Mouse (Mus musculus) Patski (cell line): Measurements from ENCODE around the gene Necab2. TPM values are rescaled to one million over a fixed set of nuclear protein-coding genes. Genes with fewer than 3 reads are reported as not detected.

ENCODE experiments used
- ATAC-seq: fragments of 100-300 bp; one replicate; pipeline ENCODE4 v1.8.0; 2021
- CTCF ChIA-PET: fragments of 350-600 bp; sonication (Branson Sonifier 250); formaldehyde crosslinking; loops from one replicate; lab custom pipeline; 2022; ENCODE audit warnings: inconsistent platforms; lab: Charles Lee
- POLR2A ChIA-PET: fragments of 350-600 bp; sonication (Branson Sonifier 250); formaldehyde crosslinking; loops from one replicate; lab custom pipeline; 2022; ENCODE audit warnings: antibody characterized with exemption, inconsistent platforms; lab: Charles Lee
- DNase-seq: peaks from one replicate; pipeline ENCODE4 v3.0.0-alpha.2; 2011; ENCODE audit warnings: low read depth, low spot score
- H3K27me3 ChIP-seq: fragments of 371-371 bp; one replicate; pipeline ENCODE4 v1.5.1; 2021
- CTCF ChIP-seq: fragments of 100-300 bp; IDR thresholded peaks from one replicate; pipeline ENCODE4 v1.5.1; 2021
- in situ Hi-C: fragments of 300-500 bp; cut with MboI; formaldehyde crosslinking; loops from 3 replicates; pipeline ENCODE4 v1.11.1; 2018; ENCODE audit warnings: low pct_unique_long_range_greater_than_20kb, mixed read lengths
- polyA plus RNA-seq: library from polyadenylated mRNA; unstranded; gene quantifications from one replicate; pipeline ENCODE4 v1.2.3, GENCODE M21; 2021

Gene Necab2
- polyA plus RNA-seq, 1 experiment from 2014 or later: 0.14 TPM

- CTCF ChIA-PET: interaction anchor here (1.8 to 10.6 kb wide), 2 partner anchors 13 to 14 kb away, joined by 7 to 78 read pairs; no protein-coding TSS in a partner anchor
- in situ Hi-C loops: no loop called here
These were observed 20.3 kb upstream of the Necab2 start for GRCm38 (mm10) chr8:119426069-119426735.

GRCm38 (mm10) chr8:119427634-119428349 lies 18.7 kb upstream of the Necab2 start:
- ChIA-PET POLR2A (interaction anchor here (0.7 to 1.5 kb wide), 4 partner anchors 9 to 1815 kb away, joined by 3 to 8 read pairs (median 4); no protein-coding TSS in a partner anchor), CTCF (interaction anchor here (4.4 to 10.6 kb wide), 2 partner anchors 12 to 15 kb away, joined by 20 to 78 read pairs; no protein-coding TSS in a partner anchor)
- in situ Hi-C loops: no loop called here
- peak; percentile 40 for ATAC-seq
- TF ChIP-seq CTCF: no peak
- H3K27me3 ChIP-seq: no peaks in the 10 kb centered on the region
- DNase-seq: peak; percentile 73

More at GRCm38 (mm10) chr8:119426069-119426735, 20.3 kb upstream of the Necab2 start:
- no peak for DNase-seq
- POLR2A ChIA-PET: no interaction called here
- H3K27me3 ChIP-seq: no peaks in the 10 kb centered on the region
- TF ChIP-seq CTCF: no peak
- ATAC-seq: no peak

- POLR2A ChIA-PET: interaction anchor here (0.7 to 1.5 kb wide), 4 partner anchors 9 to 1814 kb away, joined by 3 to 8 read pairs (median 4); no protein-coding TSS in a partner anchor
- H3K27me3 ChIP-seq: no peaks in the 10 kb centered on the region
- ATAC-seq (peak; percentile 68), DNase-seq (peak; percentile 88)
- CTCF ChIA-PET: interaction anchor here (4.4 to 10.6 kb wide), 2 partner anchors 12 to 15 kb away, joined by 20 to 78 read pairs; no protein-coding TSS in a partner anchor
- in situ Hi-C loops: no loop called here
- no peak for TF ChIP-seq CTCF
These were observed 18.2 kb upstream of the Necab2 start for GRCm38 (mm10) chr8:119428350-119428740.

GRCm38 (mm10) chr8:119428766-119429327 lies 17.7 kb upstream of the Necab2 start:
- CTCF ChIA-PET: interaction anchor here (4.4 to 10.6 kb wide), 2 partner anchors 11 to 16 kb away, joined by 20 to 78 read pairs; no protein-coding TSS in a partner anchor
- ATAC-seq (peak; percentile 23), DNase-seq (no peak)
- H3K27me3 ChIP-seq: no peaks in the 10 kb centered on the region
- TF ChIP-seq CTCF: no peak
- in situ Hi-C loops: no loop called here
- POLR2A ChIA-PET: interaction anchor here (0.7 to 1.5 kb wide), 4 partner anchors 9 to 1814 kb away, joined by 3 to 5 read pairs (median 4); no protein-coding TSS in a partner anchor

- in situ Hi-C loops: no loop called here
- no peak for DNase-seq
- CTCF ChIA-PET: interaction anchor here (4.4 to 10.6 kb wide), 2 partner anchors 11 to 17 kb away, joined by 20 to 78 read pairs; no protein-coding TSS in a partner anchor
- POLR2A ChIA-PET: interaction anchor here (0.7 kb wide), 1 partner anchor 8 kb away, joined by 4 read pairs; no protein-coding TSS in a partner anchor
- peak; percentile 8 for ATAC-seq
- no peak for TF ChIP-seq CTCF
- H3K27me3 ChIP-seq: no peaks in the 10 kb centered on the region
These were observed 17.0 kb upstream of the Necab2 start for GRCm38 (mm10) chr8:119429552-119429951.

- ATAC-seq: no peak
- DNase-seq: no peak
- ChIA-PET POLR2A (no interaction called here), CTCF (interaction anchor here (4.4 to 10.6 kb wide), 2 partner anchors 10 to 17 kb away, joined by 20 to 78 read pairs; no protein-coding TSS in a partner anchor)
- no peak for TF ChIP-seq CTCF
- in situ Hi-C loops: no loop called here
- no peaks in the 10 kb centered on the region for H3K27me3 ChIP-seq
These were observed 16.3 kb upstream of the Necab2 start for GRCm38 (mm10) chr8:119430250-119430649.

GRCm38 (mm10) chr8:119430690-119431089 lies 15.8 kb upstream of the Necab2 start:
- no peak for TF ChIP-seq CTCF
- ATAC-seq: no peak
- no peaks in the 10 kb centered on the region for H3K27me3 ChIP-seq
- POLR2A ChIA-PET: no interaction called here
- DNase-seq: no peak
- CTCF ChIA-PET: interaction anchor here (4.4 to 10.6 kb wide), 2 partner anchors 9 to 18 kb away, joined by 20 to 78 read pairs; no protein-coding TSS in a partner anchor
- in situ Hi-C loops: no loop called here

GRCm38 (mm10) chr8:119432372-119432771 lies 14.1 kb upstream of the Necab2 start:
- CTCF ChIA-PET: interaction anchor here (1.0 kb wide), 1 partner anchor 20 kb away, joined by 3 read pairs; no protein-coding TSS in a partner anchor
- ATAC-seq: no peak
- no peaks in the 10 kb centered on the region for H3K27me3 ChIP-seq
- no peak for DNase-seq
- TF ChIP-seq CTCF: no peak
- POLR2A ChIA-PET: no interaction called here
- in situ Hi-C loops: no loop called here

GRCm38 (mm10) chr8:119433582-119434174 lies 12.8 kb upstream of the Necab2 start, which contains the start of gene Osgin1:
Osgin1 (plus strand) TSS chr8:119434124.
- DNase-seq (no peak), ATAC-seq (no peak)
- ChIA-PET CTCF (no interaction called here), POLR2A (interaction anchor here (1.1 kb wide), 1 partner anchor 21 kb away, joined by 3 read pairs; no protein-coding TSS in a partner anchor)
- in situ Hi-C loops: no loop called here
- H3K27me3 ChIP-seq: no peaks in the 10 kb centered on the region
- TF ChIP-seq CTCF: no peak
